Mouse (Mus musculus): ENCODE results near the gene Tmem151b.

DNA sequence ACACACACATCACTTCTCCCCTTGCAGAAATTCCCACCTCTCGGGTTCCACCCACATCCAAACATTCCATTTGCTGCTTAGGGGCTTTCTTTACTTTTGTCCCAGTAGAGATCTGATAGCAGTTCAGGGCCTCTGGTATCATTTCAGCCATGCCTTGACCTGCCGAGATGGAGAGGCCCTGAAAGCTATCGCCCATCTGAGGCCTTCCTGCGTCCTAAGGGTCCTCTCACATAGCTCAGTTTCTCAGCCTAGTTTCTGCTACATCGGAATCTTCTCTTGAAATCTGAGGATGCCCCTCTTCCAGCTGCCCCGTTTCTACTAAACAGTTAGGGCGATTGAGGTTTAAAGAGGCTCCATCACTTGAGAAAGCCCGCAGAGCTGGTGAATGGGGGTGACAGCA, 44.7 kb upstream of the Tmem151b start:
- no peak for TF ChIP-seq ZNF384 (IDR thresholded peaks at IDR 0.05; ENCODE audit: low read depth, low read length)
- no peak for TF ChIP-seq CHD2 (IDR thresholded peaks at IDR 0.05; ENCODE audit: low read depth, low read length)
- TF ChIP-seq MAFK (IDR thresholded peaks at IDR 0.05; ENCODE audit: insufficient read depth, low read depth, low read length), result no peak

Measured in ES-E14 (cell line).